Comparison of ENCODE assay signal across 1 mouse cellular context in genomic region chr11:33162998-33163506, GRCm38 (mm10).
TF ChIP-seq lines count a peak whose summit lies in the region.

Gene Npm1, minus strand, starts transcription at chr11:33163206.

TF ChIP-seq in CH12.LX, 34 proteins besides CTCF, POLR2A, EP300 and RAD21 (continued from another document):
- 0 out of 2 replicates have a peak, but pooled peaks have one; percentile 72 for TF ChIP-seq UBTF (IDR thresholded peaks at IDR 0.05; ENCODE audit: low read depth, low read length)
- no peak; the same call in 1 of the 2 replicates for TF ChIP-seq ELF1 (IDR thresholded peaks at IDR 0.05; ENCODE audit: low read depth, low read length)
- TF ChIP-seq JUN (IDR thresholded peaks at IDR 0.05; ENCODE audit: insufficient read depth, low read depth, low read length), result no peak
- peak; percentile 99 for TF ChIP-seq CHD2 (IDR thresholded peaks at IDR 0.05; ENCODE audit: low read length)
- TF ChIP-seq USF2 (conservative IDR thresholded peaks at IDR 0.05; ENCODE audit: low read depth, low read length), result no peak
- TF ChIP-seq TCF12 (IDR thresholded peaks at IDR 0.05; ENCODE audit: low read depth, low read length), result peak; percentile 97
- TF ChIP-seq ETS1 (conservative IDR thresholded peaks at IDR 0.05; ENCODE audit: low read depth, low read length), result no peak
- TF ChIP-seq TBP (conservative IDR thresholded peaks at IDR 0.05; ENCODE audit: low read depth, low read length), result peak; percentile 99
- no peak for TF ChIP-seq GABPA (IDR thresholded peaks at IDR 0.05; ENCODE audit: insufficient replicate concordance, low read depth, low read length)
- no peak for TF ChIP-seq ZC3H11A (IDR thresholded peaks at IDR 0.05; ENCODE audit: low read depth, low read length)
- peak; percentile 94 for TF ChIP-seq NRF1 (IDR thresholded peaks at IDR 0.05; ENCODE audit: low read depth, low read length)
- peak; percentile 61; the same call in 1 of the 2 replicates for TF ChIP-seq SIN3A (IDR thresholded peaks at IDR 0.05; ENCODE audit: low read length)
